Mouse (Mus musculus) intestine, postnatal 0 days (tissue): ENCODE data around the gene Eme2. TPM values are rescaled to one million over a fixed set of nuclear protein-coding genes. Genes with fewer than 3 reads are reported as not detected.
A peak's percentile ranks its signal among the peaks of the same experiment; 100 is the strongest.

Experiments used
- ATAC-seq: fragments of 200-750 bp; cut with Nextera tagmentation; 2 replicates; pipeline ENCODE4 v1.8.0; 2017; ENCODE audit warnings: mild to moderate bottlenecking, moderate TSS enrichment, moderate library complexity
- H3K27ac ChIP-seq: fragments of 300-500 bp; sonication (generic); 2 replicates; pipeline ENCODE4 v1.5.1; 2014; ENCODE audit warnings: mild to moderate bottlenecking, low read depth, low read length, moderate library complexity
- H3K27me3 ChIP-seq: fragments of 300-500 bp; sonication (generic); replicated peaks from 2 replicates; pipeline ENCODE4 v1.6.1; 2014; ENCODE audit warnings: low read length, mixed read lengths; ENCODE audit not compliant: control insufficient read depth, insufficient read depth
- H3K36me3 ChIP-seq: fragments of 300-500 bp; sonication (generic); 2 replicates; pipeline ENCODE4 v1.6.1; 2014; ENCODE audit warnings: mild to moderate bottlenecking, moderate library complexity; ENCODE audit not compliant: control insufficient read depth, insufficient read depth
- H3K4me1 ChIP-seq: fragments of 300-500 bp; sonication (generic); replicated peaks from 2 replicates; pipeline ENCODE4 v1.6.1; 2014; ENCODE audit warnings: antibody characterized with exemption, low read length, mixed read lengths; ENCODE audit not compliant: control insufficient read depth, insufficient read depth
- H3K4me2 ChIP-seq: fragments of 300-500 bp; sonication (generic); replicated peaks from 2 replicates; pipeline ENCODE4 v1.6.1; 2014; ENCODE audit warnings: low read depth, mild to moderate bottlenecking, moderate library complexity
- H3K4me3 ChIP-seq: fragments of 300-500 bp; sonication (generic); 2 replicates; pipeline ENCODE4 v1.5.1; 2014; ENCODE audit warnings: low read depth, low read length
- H3K9ac ChIP-seq: fragments of 300-500 bp; sonication (generic); 2 replicates; pipeline ENCODE4 v1.6.1; 2014; ENCODE audit warnings: mild to moderate bottlenecking, low read depth, low read length
- H3K9me3 ChIP-seq: fragments of 300-500 bp; sonication (generic); 2 replicates; pipeline ENCODE4 v1.6.1; 2016; ENCODE audit warnings: mixed run types; ENCODE audit not compliant: control insufficient read depth
- CTCF ChIP-seq: sonication (generic); IDR thresholded peaks from 2 replicates; pipeline ENCODE4 v1.5.1; 2016; ENCODE audit warnings: low read depth, mild to moderate bottlenecking, control low read depth, antibody characterized with exemption, moderate library complexity
- WGBS: fragments of 180-500 bp; shearing (Covaris S2); extraction: QIAGEN DNeasy Blood & Tissue Kit; methylation state at CpG from one replicate; pipeline ENCODE4 v1.1.7; 2014; 5-methylcytosine and 5-hydroxymethylcytosine counted together
- polyA plus RNA-seq: library from polyadenylated mRNA; unstranded; fragments of >200 nt; fragmentation: Nextera tagmentation; extraction: Ambion mirVana; gene quantifications from 2 replicates; pipeline ENCODE4 v1.2.1, GENCODE M21; 2015

Gene Eme2
- polyA plus RNA-seq, 1 experiment from 2014 or later = 16.7 TPM

DNA sequence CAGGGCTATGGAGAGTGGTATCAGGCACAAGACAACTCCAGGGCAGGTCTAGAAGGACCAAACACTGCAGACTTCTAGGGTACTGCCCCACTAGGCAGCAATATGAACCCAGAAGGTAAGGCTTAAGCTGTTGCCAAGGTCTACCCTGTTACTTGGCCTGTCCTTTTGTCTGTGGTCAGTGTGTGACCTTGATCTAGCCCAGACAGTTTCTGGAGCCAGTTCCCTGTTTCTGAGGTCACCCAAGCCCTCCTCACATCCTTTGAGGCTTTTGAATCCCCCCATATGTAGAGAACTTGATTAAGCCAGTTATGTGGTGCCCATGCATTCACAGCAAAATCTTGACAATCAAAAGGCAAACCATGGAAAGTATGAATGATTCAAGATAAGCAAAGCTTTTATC is 40.8 kb upstream of the Eme2 start:
- H3K9ac ChIP-seq = peak overlapping the region; percentile 67; the same call in 1 of the 2 replicates
- ATAC-seq = no peak
- H3K4me1 ChIP-seq = no peaks in the 10 kb centered on the region; the same call in 1 of the 2 replicates
- peak overlapping the region; percentile 88 for H3K4me2 ChIP-seq
- H3K36me3 ChIP-seq = no peaks in the 10 kb centered on the region
- H3K9me3 ChIP-seq = no peaks in the 10 kb centered on the region
- H3K27me3 ChIP-seq = no peaks in the 10 kb centered on the region
- no peak for TF ChIP-seq CTCF
- H3K4me3 ChIP-seq = peak overlapping the region; percentile 71
- no peak overlapping the region for H3K27ac ChIP-seq

DNA sequence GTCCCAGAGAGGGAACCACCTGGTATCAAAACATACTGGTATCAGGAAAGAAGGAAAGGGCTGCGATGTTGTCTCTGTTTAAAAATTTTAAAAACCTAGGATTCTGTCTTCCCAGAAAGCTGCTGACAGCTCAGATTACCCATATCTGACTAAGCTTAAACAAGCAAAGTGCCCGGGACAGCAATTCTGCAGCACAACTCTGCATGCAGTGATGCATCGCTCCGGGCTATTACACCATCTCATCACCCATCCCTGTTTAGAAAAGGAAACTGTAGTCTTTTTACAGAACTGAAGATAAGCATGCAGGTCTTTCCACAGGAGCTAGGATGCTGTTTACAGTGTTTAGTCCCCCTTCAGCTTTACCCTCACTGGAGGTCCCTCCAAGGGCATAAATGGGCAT is 40.0 kb upstream of the Eme2 start:
- Histone ChIP-seq H3K4me2 (peak overlapping the region; percentile 88; the same call in 1 of the 2 replicates), H3K4me3 (no peak overlapping the region), H3K4me1 (no peaks in the 10 kb centered on the region; the same call in 1 of the 2 replicates), H3K9ac (no peak overlapping the region), H3K27ac (no peak overlapping the region), H3K36me3 (no peaks in the 10 kb centered on the region), H3K27me3 (no peaks in the 10 kb centered on the region), H3K9me3 (no peaks in the 10 kb centered on the region)
- WGBS = 50% methylated on average over 4 of the region's 4 CpGs
- TF ChIP-seq CTCF = no peak
- no peak for ATAC-seq

DNA sequence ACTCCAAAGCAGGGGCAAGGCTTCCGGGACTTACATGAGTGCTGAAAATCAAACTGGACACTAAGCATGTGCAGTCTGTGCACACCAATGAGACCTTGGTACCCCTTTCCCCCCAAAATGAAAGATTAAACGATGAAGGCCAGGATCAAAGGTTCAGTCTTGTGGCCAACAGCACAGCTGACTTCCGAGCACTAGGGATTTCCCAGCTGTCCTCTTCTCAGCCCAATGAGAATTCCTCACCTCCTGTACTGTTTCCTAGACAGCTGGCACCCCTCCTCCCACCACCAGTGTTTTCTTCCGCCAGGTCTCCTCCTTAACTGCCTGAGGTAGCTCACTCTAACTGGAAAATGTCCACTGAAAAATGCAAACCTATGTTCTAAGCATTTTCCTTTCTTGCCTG is 38.3 kb upstream of the Eme2 start:
- no peaks in the 10 kb centered on the region for H3K36me3 ChIP-seq
- H3K27ac ChIP-seq = no peak overlapping the region
- no peak for TF ChIP-seq CTCF
- H3K4me2 ChIP-seq = no peak overlapping the region
- no peak overlapping the region for H3K4me3 ChIP-seq
- no peaks in the 10 kb centered on the region for H3K9me3 ChIP-seq
- no peaks in the 10 kb centered on the region; the same call in 1 of the 2 replicates for H3K4me1 ChIP-seq
- ATAC-seq = no peak
- no peak overlapping the region for H3K9ac ChIP-seq
- 78% methylated on average over 4 of the region's 4 CpGs for WGBS
- no peaks in the 10 kb centered on the region for H3K27me3 ChIP-seq

DNA sequence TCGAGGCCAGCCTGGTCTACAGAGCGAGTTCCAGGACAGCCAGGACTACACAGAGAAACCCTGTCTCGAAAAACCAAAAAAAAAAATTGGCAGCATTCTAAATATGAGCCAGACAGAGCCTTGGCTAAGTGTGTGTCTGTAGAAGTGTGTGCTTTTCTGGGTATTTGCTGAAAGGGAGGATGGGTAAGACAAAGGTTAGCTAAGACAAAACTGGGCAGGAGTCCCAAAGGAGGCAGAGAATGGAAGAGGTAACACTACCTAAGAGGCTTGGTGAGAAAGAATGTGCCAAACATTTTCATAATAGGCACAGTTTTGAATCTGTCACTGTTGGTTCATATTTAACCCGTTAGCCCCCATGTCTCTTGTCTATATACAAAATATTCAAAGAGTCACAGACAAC is 37.5 kb upstream of the Eme2 start:
- TF ChIP-seq CTCF = no peak
- H3K27ac ChIP-seq = no peak overlapping the region
- 90% methylated on average over 4 of the region's 4 CpGs for WGBS

DNA sequence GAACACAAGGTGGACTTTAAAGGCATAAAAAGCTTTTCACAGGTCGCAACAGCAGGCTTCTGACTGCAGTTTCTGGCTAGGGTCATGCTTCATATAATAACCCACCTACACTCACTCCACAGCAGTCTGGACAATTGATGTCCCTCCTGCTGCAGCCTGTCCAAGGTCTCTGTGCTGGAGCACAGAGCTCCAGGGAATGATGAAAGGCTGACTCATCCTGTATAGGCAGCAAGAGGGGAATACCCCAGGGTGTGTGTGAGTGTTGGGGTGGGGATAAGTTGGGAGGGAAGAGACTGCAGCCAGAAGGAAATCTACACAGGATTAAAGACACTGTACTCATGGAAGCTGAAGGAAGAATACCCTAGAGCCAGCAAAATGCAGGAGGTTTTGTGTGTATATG is 34.6 kb upstream of the Eme2 start:
- no peak overlapping the region for H3K4me3 ChIP-seq
- WGBS = 74% methylated on average over 1 of the region's 1 CpGs
- no peak overlapping the region for H3K27ac ChIP-seq
- no peak for TF ChIP-seq CTCF
- no peaks in the 10 kb centered on the region for H3K27me3 ChIP-seq
- H3K9ac ChIP-seq = no peak overlapping the region
- H3K4me1 ChIP-seq = no peaks in the 10 kb centered on the region
- no peak overlapping the region for H3K4me2 ChIP-seq
- no peaks in the 10 kb centered on the region for H3K9me3 ChIP-seq
- no peak for ATAC-seq
- H3K36me3 ChIP-seq = peaks cover 26% of the 10 kb centered on the region

More for the DNA sequence above, 37.5 kb upstream of the Eme2 start:
- Histone ChIP-seq H3K9ac (no peak overlapping the region), H3K4me2 (no peak overlapping the region), H3K36me3 (peaks cover 4% of the 10 kb centered on the region; the same call in 1 of the 2 replicates), H3K9me3 (no peaks in the 10 kb centered on the region), H3K27me3 (no peaks in the 10 kb centered on the region), H3K4me3 (no peak overlapping the region), H3K4me1 (no peaks in the 10 kb centered on the region; the same call in 1 of the 2 replicates)
- ATAC-seq = no peak

DNA sequence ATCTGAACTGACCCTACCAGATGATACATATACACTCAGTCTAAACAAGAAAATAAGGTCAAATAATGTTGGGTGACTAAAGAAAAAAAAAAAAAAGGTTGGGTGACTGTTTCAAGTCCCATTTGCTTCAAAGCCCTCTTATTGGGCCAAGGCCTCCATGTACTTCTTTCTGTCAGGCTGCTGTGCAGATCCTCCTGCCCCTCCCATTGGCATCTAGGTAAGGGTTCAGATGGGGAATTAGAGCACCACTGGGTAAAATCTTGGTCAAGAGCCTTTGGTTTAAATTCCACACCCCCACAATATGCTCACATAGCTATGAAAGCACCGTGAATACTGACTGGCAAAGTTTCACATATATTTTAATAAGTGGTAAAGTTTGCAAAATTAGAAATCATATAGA is 28.4 kb upstream of the Eme2 start:
- Histone ChIP-seq H3K27ac (no peak overlapping the region), H3K4me1 (no peaks in the 10 kb centered on the region), H3K27me3 (no peaks in the 10 kb centered on the region), H3K4me3 (no peak overlapping the region), H3K4me2 (no peak overlapping the region), H3K36me3 (peaks cover 84% of the 10 kb centered on the region), H3K9ac (no peak overlapping the region), H3K9me3 (no peaks in the 10 kb centered on the region)
- 98% methylated on average over 1 of the region's 1 CpGs for WGBS
- TF ChIP-seq CTCF = no peak
- no peak for ATAC-seq

DNA sequence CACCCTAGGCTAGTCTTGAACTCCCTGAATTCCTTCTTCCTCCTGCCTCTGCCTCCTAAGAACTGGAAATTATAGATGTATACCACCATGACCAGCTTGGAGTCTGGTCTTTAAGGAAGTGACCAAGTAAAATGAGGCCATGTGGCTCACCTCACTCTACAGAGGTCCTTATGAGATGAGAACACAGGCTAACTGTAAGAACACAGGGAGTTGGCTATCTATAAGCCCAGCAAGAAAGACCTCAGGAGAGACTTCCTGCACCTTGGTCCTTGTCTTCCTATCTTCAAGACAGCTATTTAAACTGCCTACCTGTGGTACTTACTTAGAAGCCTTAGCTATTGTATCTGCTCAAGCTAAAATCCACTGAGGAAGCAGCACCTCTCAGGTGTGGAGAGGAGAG is 19.1 kb upstream of the Eme2 start:
- H3K27ac ChIP-seq = no peak overlapping the region
- H3K4me1 ChIP-seq = no peaks in the 10 kb centered on the region
- no peaks in the 10 kb centered on the region for H3K9me3 ChIP-seq
- no peak overlapping the region for H3K4me2 ChIP-seq
- no peak for TF ChIP-seq CTCF
- H3K36me3 ChIP-seq = peaks cover 95% of the 10 kb centered on the region
- ATAC-seq = no peak
- no peak overlapping the region for H3K4me3 ChIP-seq
- no peak overlapping the region for H3K9ac ChIP-seq
- no peaks in the 10 kb centered on the region for H3K27me3 ChIP-seq
